Mouse (Mus musculus): ENCODE results near the gene Dnah9.

Dnah9 gene

DNA sequence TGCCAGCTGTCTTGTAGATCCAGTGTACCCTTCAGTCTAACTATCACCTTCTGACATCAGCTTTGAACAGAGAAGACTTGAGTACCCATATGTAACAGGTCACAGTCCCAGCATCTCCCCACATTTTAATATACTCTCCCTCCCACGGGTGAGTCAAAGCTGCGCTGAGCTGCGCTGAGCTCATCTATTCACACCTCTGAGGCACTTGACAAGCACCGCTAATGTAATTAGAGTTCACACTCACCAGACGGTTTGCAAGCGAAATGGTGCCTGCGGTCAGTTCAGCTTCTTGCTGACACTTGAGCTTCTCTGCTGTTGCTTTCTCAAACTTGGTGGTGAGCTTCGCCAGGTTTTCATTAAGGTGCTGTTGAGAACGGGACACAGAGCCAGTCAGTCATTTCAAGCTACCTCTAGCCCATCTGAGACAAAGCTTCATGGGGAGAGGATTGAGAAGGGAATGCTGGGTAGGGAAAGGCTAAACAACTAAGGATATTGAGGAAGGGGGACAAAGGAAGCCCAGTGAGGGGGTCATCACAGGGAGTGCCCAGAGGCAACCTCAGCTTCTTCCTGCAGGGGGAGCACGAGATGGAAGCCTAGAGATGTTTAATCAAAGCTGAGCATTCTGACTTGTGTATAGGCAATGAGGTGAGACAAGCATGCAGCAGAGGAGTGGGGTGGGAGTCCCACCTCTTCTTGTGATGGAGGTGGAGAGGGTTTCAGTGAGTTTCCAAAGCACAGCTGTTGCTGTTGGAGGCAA lies 249.7 kb downstream of the Dnah9 start:
- DNase-seq, result no peak

- DNase-seq, result no peak
These were observed 259.2 kb downstream of the Dnah9 start for GRCm38 (mm10) chr11:65909195-65909594.

- no peak for DNase-seq
These were observed 262.9 kb downstream of the Dnah9 start for GRCm38 (mm10) chr11:65905487-65905886.

DNA sequence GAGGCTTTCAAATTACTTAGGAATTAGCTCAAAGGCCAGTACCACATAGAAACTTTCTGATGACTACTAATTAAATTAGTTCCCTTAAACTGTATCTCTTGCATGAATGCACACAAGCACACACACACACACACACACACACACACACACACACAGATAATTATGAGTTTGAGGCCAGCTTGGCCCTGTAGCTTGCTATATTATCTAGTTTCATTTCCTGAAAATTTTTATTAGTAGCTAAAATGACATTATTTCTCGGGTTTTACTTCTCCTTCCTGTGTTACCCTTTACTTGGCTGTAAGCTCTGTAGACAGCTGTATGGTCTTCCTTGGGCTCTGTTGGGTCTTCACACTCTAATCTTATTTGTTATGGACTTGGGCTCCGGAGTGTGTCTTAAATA lies 264.4 kb downstream of the Dnah9 start:
- no peak for DNase-seq

DNA sequence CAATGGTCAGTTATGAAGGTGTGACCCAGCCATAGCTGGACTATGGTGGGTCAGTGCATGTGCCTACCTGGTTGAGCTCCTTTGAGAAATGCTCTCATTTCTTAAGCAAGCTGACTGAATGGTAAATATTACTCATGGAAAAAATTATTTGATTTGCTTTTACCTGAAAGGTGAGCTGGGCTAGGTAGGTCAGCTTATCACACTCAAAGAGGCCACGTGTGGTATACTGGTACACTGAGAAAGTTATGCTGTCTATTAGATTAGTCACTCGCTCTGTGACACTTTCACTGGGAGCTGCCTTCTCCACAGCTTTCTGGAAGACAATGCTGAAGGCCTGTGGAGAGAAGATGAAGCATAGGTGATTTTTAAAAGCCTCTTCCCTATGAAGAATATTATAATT lies 286.9 kb downstream of the Dnah9 start:
- no peak for DNase-seq

GRCm38 (mm10) chr11:65877146-65877775 lies 291.1 kb downstream of the Dnah9 start:
- DNase-seq, result no peak

DNA sequence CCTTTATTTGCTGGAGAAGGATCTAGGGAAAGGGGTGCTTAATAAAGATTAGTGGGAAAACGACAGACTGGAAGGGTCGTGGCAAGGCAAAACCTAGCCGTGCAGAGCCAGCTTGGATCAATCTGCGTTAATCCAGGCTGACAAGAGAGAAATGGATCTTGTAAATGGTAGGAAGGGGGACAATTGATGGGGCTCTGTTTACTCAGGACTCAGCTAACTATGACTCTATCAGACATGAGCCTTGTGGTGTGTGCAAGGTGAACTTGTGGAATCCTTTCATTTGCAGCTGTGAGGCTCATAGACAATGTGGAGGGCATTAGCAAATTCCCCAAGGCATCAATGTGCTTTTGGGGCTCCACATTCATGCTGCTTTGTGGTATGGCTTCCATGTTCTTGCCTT lies 306.9 kb downstream of the Dnah9 start:
- no peak for DNase-seq

GRCm38 (mm10) chr11:65852066-65852465 lies 316.3 kb downstream of the Dnah9 start:
- DNase-seq, result no peak

DNA sequence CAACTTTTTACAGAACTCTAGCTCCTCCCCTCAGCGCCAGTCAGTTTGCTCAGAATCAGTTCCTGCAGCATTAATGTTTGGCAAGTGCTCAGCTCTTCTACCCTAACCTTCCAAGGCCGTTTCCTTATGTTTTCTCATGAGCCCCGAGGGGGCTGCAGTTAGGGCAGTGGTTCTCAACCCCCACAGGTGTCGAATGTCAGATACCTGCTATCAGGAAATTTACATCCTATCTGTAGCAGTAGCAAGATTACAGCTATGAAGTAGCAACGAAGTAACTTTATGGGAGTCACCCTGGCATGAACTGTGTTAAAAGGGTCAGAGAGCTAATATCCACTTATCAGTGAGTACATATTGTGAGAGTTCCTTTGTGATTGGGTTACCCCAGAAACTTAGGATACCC lies 321.9 kb downstream of the Dnah9 start:
- DNase-seq, result no peak

DNA sequence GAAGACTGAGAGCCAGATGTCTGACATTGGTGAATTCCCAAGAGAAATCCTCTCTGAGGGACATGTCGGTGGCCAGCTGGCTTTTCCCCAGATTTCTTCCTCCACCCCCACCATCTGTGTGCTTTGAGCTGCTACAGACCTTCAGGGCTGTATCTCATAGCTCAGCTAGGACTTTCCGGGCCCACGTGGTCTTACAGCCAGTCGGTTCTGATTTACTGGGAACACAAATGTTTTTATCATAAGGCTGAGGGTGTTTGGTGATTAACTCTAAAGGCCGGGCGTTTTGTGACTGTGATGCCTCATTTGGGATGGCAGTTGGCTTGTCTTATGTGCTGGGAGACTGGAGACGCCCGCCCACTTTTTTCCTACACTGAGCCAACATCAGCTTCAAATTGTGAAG lies 329.4 kb downstream of the Dnah9 start:
- no peak for DNase-seq

DNA sequence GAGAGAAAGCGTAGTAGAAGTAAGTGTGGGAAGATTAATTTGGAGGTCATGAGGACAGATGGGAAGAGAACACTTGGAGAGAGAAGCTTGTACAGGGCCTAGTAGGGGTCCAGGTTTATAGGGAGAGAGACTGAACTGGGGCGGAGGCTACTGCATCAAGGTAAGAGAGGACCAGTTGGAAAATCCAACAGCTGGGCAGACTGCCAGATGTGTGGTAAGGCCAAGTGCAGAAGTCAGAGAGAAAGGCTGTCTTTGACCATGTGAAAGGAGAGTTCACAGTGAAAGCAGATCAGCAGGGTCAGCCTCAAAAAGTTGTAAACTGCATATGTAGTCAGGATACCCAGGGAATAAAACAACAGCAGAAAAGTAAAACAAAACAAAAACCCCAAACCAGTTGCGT lies 343.8 kb downstream of the Dnah9 start:
- DNase-seq, result no peak

DNA sequence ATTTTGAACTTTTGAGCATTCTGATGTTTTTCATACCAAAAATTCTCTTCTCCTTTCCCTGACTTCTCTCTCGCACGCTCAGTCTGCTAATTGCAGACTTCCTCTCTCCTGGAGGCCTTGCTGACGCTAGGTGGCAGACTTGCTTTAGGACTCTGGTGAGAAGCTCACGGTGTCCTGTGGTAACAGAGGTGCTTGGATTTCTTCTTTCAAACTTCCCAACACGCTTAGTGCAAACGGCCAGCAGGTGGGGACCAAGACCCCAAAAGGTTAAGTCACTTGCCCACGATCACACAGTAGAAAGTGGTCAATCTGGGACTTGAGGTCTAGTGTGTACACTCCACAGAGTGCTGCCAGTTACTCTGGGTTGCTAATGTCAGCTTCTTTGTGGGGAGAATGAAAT lies 347.5 kb downstream of the Dnah9 start:
- peak; percentile 38 to 52 for DNase-seq

GRCm38 (mm10) chr11:65820280-65820679 lies 348.1 kb downstream of the Dnah9 start:
- no peak for DNase-seq

DNA sequence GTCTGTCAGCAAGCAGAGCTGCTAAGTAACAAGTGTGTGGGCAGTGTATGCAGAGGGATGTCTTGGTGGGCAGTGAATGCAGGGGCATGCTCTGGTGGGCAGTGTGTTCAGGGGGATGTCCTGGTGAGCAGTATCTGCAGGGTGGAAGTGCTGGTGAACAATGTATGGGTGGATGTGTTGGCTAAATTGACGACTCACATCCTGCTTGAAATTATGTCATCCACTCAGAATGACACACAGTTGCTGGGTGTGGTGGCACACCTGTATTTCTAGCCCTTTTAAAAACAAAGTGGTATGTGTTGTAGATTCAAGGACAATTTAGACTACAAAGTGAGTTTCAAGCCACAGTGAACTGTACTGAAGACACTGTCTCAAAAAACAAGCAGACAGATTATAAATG lies 350.2 kb downstream of the Dnah9 start:
- DNase-seq, result no peak

DNA sequence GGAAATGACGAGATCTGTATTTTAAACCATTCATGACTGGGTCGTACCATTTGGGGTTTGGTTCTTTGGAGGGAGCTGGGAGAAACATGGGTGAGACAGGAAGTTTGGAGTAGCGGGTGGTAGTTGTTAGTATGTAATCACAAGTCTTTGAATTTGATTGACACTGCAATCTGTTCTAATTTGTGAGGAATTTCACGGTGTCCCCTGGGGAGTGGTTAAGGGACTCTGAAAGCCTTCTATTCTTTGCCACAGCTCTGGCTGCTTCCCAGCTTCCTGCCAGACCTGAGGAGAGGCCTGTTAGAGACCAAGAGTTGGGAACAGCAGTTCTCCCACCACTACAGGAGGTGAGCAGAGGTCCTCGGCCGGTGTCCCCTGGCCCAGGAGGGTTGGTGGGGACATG lies 352.1 kb downstream of the Dnah9 start:
- no peak for DNase-seq

DNA sequence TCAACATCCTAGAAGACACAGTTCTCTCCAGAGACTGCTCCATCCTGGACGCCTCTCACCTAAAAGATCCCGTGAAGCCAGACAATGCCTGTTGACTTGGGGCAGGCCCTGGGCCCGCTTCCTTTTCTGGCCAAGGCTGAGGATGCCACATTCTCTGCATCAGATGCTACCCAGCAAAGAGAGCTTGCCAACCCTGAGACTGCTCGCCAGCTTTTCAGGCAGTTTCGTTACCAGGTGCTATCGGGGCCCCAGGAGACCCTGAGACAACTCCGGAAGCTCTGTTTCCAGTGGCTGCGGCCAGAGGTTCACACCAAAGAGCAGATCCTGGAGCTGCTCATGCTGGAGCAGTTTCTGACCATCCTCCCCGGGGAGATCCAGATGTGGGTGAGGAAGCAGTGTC lies 354.0 kb downstream of the Dnah9 start:
- DNase-seq, result no peak

DNA sequence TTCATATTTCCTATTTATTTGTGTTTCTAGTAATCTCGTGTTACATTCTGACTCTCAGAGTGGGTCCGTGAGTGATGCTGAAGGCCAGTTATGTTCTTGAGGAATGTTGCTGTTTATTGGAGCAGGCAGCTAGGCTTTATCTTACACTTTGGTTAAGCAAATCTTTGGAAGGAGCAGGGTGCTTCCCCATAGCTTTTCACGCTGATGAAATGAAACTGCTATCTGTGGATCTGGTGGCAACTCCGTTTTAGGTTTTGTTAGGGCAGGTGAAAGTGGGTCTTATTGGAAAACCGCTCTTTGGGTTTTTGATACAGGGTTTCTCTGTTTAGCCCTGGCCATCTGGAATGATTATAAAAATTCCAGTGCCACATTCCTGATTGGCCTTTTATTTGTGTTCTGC lies 356.3 kb downstream of the Dnah9 start:
- no peak for DNase-seq

- DNase-seq, result no peak
These were observed 360.8 kb downstream of the Dnah9 start for GRCm38 (mm10) chr11:65807601-65808000.

DNA sequence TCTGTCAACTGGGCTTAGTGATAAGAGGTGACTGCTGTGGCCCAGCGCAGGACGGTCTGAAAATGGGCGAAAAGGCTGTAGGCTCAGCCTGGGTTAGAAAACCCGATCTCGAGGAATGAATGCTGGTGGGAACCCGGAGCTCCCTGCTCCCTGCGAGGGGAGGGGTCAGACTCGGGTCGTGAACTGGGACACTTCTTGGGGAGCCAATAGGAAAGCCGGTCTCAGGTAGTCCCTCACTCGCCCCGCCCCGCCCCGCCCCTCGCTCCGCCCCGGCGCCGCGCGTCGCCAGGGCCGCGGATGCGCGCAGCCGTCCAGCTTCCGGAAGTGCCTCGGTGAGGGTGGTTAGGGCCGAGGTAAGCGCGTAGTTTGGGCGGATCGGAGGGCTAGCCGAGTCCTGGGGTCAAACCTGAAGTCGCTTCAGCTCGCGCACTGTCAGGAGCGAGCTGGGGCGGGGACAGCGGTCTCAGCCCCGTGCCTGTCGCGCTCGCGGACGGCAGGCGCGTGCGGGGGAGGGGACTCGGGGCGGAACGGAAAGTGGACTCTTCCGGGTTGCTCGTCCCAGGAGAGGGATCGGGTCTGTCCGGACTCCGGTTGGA lies 361.3 kb downstream of the Dnah9 start, which contains the start of gene Zkscan6:
TSS of gene Zkscan6 (plus strand) at position 267 of the 596 bp plus-strand sequence.
- peak; percentile 85 to 90 for DNase-seq

DNA sequence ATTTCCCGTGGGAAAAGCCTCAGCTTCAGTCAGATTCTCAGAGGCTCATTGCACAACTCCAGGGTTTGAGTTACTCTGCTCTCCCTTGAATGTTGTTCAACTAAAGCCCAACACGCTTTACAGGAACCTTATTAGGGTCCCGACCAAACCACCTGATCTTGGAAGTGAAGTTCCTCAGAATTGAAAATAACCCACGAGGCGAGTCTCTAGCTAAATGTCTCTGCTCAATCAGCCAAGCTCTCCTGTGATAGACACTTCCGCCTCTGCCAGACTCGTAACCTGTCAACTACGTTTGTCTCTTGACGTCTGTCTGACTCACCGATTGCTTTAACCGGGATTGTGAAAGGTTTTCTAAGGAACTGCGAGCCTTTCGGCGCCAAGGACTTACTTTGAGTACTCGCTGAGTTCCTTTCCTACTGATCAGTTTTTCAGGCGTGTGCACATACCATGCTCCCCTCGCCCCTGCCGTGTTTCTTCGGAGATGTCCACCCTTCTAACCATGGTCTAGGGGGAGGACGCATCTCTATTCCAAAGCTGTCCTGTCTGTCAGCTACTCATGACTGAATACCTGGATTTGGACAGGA lies 361.9 kb downstream of the Dnah9 start:
- DNase-seq, result peak in 1 of 2 experiments; percentile 30

DNA sequence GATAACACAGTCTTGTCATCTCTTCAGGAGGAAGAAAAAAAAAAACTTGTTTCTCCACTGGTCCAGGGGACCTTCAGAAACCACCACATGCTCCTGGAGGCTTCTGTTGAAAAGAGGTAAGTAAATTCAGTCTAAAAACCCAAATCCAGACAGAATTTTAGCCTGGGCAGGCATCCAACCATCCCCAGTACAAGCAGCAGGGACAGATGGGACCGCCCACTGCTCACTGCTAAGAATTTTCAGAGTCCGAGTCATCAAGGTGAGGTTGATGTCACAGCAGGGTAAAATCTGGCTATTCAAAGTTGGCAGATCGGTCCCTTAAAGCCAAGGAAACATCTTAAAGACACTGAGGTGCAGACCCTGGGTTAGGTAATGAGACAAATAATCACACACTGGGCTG lies 366.5 kb downstream of the Dnah9 start:
- no peak for DNase-seq

DNA sequence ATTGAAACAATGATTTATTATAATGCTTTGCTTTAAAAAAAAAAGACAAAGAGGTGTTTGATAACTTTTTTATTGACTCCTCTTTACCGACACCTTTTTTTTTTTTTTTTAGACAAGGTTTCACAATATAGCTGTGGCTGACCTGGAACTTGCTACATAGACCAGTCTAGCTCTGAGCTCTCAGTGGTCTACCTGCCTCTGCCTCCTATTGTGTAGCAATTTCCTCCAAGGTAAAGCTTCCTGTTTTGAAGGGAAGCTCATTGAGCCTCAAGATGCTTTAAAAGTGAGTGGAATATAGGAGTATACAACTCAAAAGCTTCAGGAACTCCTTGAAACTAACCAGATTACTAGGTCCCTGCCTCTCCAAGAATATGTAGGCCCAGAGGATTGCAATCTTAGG lies 372.5 kb downstream of the Dnah9 start:
- DNase-seq, result no peak

GRCm38 (mm10) chr11:65794428-65795219 lies 373.7 kb downstream of the Dnah9 start:
- DNase-seq, result no peak

Measured in thymus, postnatal 36 days (tissue).